Mouse (Mus musculus): ENCODE data around the gene Ccdc66. TPM values are rescaled to one million over a fixed set of nuclear protein-coding genes. Genes with fewer than 3 reads are reported as not detected.

Ccdc66 gene
- polyA plus RNA-seq, 1 experiment from 2014 or later: 8.0 TPM

- Histone ChIP-seq H3K4me3 (ENCODE audit: control insufficient read depth in 1 of 2, insufficient read depth in 1 of 2, low read depth in 1 of 2, low read length in 2 of 2) (no peak overlapping the region), H3K36me3 (ENCODE audit: control insufficient read depth, insufficient read depth, low read length) (peaks cover 85% of the 10 kb centered on the region), H3K4me2 (ENCODE audit: low read length) (no peak overlapping the region), H3K9ac (ENCODE audit: low read length) (no peak overlapping the region), H3K4me1 (ENCODE audit: control insufficient read depth in 2 of 2, insufficient read depth in 2 of 2, low read length in 2 of 2) (no peaks in the 10 kb centered on the region), H3K27me3 (ENCODE audit: control insufficient read depth, insufficient read depth, low read length) (no peaks in the 10 kb centered on the region), H3K9me3 (ENCODE audit: control insufficient read depth, low read length) (no peaks in the 10 kb centered on the region), H3K27ac (replicated peaks in 1 of 2; ENCODE audit: control insufficient read depth in 1 of 2, insufficient read depth in 1 of 2, low read depth in 2 of 2, low read length in 2 of 2) (no peak overlapping the region)
- ATAC-seq (ENCODE audit: insufficient number of reproducible peaks, insufficient read depth, low FRiP score, low read depth): no peak
- 94% methylated on average over 5 of the region's 5 CpGs for WGBS
Measured at GRCm38 (mm10) chr14:27491399-27491798, 16.9 kb downstream of the Ccdc66 start.

GRCm38 (mm10) chr14:27446963-27447362, 61.3 kb downstream of the Ccdc66 start:
- WGBS: 61% methylated on average over 4 of the region's 4 CpGs
- no peak overlapping the region for H3K9ac ChIP-seq (ENCODE audit: low read length)
- no peaks in the 10 kb centered on the region for H3K9me3 ChIP-seq (ENCODE audit: control insufficient read depth, low read length)
- no peak overlapping the region for H3K4me3 ChIP-seq (ENCODE audit: control insufficient read depth in 1 of 2, insufficient read depth in 1 of 2, low read depth in 1 of 2, low read length in 2 of 2)
- H3K27me3 ChIP-seq (ENCODE audit: control insufficient read depth, insufficient read depth, low read length): no peaks in the 10 kb centered on the region
- peaks cover 0 to 4% of the 10 kb centered on the region in 2 experiments; a peak in 1 of 4 replicates for H3K4me1 ChIP-seq (ENCODE audit: control insufficient read depth in 2 of 2, insufficient read depth in 2 of 2, low read length in 2 of 2)
- H3K4me2 ChIP-seq (ENCODE audit: low read length): no peak overlapping the region
- peaks cover 75% of the 10 kb centered on the region for H3K36me3 ChIP-seq (ENCODE audit: control insufficient read depth, insufficient read depth, low read length)
- no peak overlapping the region for H3K27ac ChIP-seq (replicated peaks in 1 of 2; ENCODE audit: control insufficient read depth in 1 of 2, insufficient read depth in 1 of 2, low read depth in 2 of 2, low read length in 2 of 2)
- no peak for ATAC-seq (ENCODE audit: insufficient number of reproducible peaks, insufficient read depth, low FRiP score, low read depth)

GRCm38 (mm10) chr14:27444851-27445281, 63.4 kb downstream of the Ccdc66 start:
- H3K36me3 ChIP-seq (ENCODE audit: control insufficient read depth, insufficient read depth, low read length): peaks cover 76% of the 10 kb centered on the region

GRCm38 (mm10) chr14:27440921-27441320, 67.3 kb downstream of the Ccdc66 start:
- Histone ChIP-seq H3K4me1 (ENCODE audit: control insufficient read depth in 2 of 2, insufficient read depth in 2 of 2, low read length in 2 of 2) (no peaks in the 10 kb centered on the region), H3K36me3 (ENCODE audit: control insufficient read depth, insufficient read depth, low read length) (peaks cover 47% of the 10 kb centered on the region), H3K27ac (replicated peaks in 1 of 2; ENCODE audit: control insufficient read depth in 1 of 2, insufficient read depth in 1 of 2, low read depth in 2 of 2, low read length in 2 of 2) (no peak overlapping the region)

More at GRCm38 (mm10) chr14:27444851-27445281, 63.4 kb downstream of the Ccdc66 start:
- Histone ChIP-seq H3K27me3 (ENCODE audit: control insufficient read depth, insufficient read depth, low read length) (no peaks in the 10 kb centered on the region), H3K9me3 (ENCODE audit: control insufficient read depth, low read length) (no peaks in the 10 kb centered on the region), H3K27ac (replicated peaks in 1 of 2; ENCODE audit: control insufficient read depth in 1 of 2, insufficient read depth in 1 of 2, low read depth in 2 of 2, low read length in 2 of 2) (no peak overlapping the region), H3K4me1 (ENCODE audit: control insufficient read depth in 2 of 2, insufficient read depth in 2 of 2, low read length in 2 of 2) (peaks cover 0 to 4% of the 10 kb centered on the region in 2 experiments; a peak in 1 of 4 replicates), H3K4me2 (ENCODE audit: low read length) (no peak overlapping the region), H3K9ac (ENCODE audit: low read length) (no peak overlapping the region), H3K4me3 (ENCODE audit: control insufficient read depth in 1 of 2, insufficient read depth in 1 of 2, low read depth in 1 of 2, low read length in 2 of 2) (no peak overlapping the region)
- WGBS: 99% methylated on average over 2 of the region's 2 CpGs
- no peak for ATAC-seq (ENCODE audit: insufficient number of reproducible peaks, insufficient read depth, low FRiP score, low read depth)

DNA sequence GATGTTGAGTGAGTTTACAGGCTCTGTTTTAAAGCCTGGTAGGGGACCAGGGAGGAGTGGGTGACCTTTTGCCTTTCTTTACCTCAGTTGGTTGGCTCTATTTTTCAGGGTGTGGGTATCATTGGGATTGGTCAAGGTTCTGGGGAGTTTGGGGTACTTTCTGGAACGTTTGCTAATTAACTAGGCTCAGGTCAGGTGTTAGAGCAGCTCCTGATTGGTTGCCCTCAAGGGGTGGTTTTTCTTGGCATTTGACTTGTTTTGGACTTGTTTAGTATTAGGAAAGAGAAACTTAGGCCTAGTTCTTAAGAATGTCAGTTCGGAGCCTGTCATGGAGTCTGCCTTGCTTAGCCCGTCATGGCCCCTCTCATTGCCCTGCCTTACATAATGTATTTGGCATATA, 71.4 kb downstream of the Ccdc66 start:
- no peaks in the 10 kb centered on the region for H3K4me1 ChIP-seq (ENCODE audit: control insufficient read depth in 2 of 2, insufficient read depth in 2 of 2, low read length in 2 of 2)
- no peak for ATAC-seq (ENCODE audit: insufficient number of reproducible peaks, insufficient read depth, low FRiP score, low read depth)
- no peak overlapping the region for H3K27ac ChIP-seq (replicated peaks in 1 of 2; ENCODE audit: control insufficient read depth in 1 of 2, insufficient read depth in 1 of 2, low read depth in 2 of 2, low read length in 2 of 2)
- H3K9ac ChIP-seq (ENCODE audit: low read length): no peak overlapping the region
- no peak overlapping the region for H3K4me2 ChIP-seq (ENCODE audit: low read length)
- H3K36me3 ChIP-seq (ENCODE audit: control insufficient read depth, insufficient read depth, low read length): peaks cover 28% of the 10 kb centered on the region
- no peaks in the 10 kb centered on the region for H3K27me3 ChIP-seq (ENCODE audit: control insufficient read depth, insufficient read depth, low read length)
- no peak overlapping the region for H3K4me3 ChIP-seq (ENCODE audit: control insufficient read depth in 1 of 2, insufficient read depth in 1 of 2, low read depth in 1 of 2, low read length in 2 of 2)
- WGBS: 84% methylated on average over 3 of the region's 3 CpGs
- peaks cover 3% of the 10 kb centered on the region; the same call in 1 of the 2 replicates for H3K9me3 ChIP-seq (ENCODE audit: control insufficient read depth, low read length)

More at GRCm38 (mm10) chr14:27440921-27441320, 67.3 kb downstream of the Ccdc66 start:
- ATAC-seq (ENCODE audit: insufficient number of reproducible peaks, insufficient read depth, low FRiP score, low read depth): no peak
- H3K4me3 ChIP-seq (ENCODE audit: control insufficient read depth in 1 of 2, insufficient read depth in 1 of 2, low read depth in 1 of 2, low read length in 2 of 2): no peak overlapping the region
- H3K9ac ChIP-seq (ENCODE audit: low read length): no peak overlapping the region
- no peaks in the 10 kb centered on the region for H3K9me3 ChIP-seq (ENCODE audit: control insufficient read depth, low read length)
- H3K27me3 ChIP-seq (ENCODE audit: control insufficient read depth, insufficient read depth, low read length): no peaks in the 10 kb centered on the region
- no peak overlapping the region for H3K4me2 ChIP-seq (ENCODE audit: low read length)

DNA sequence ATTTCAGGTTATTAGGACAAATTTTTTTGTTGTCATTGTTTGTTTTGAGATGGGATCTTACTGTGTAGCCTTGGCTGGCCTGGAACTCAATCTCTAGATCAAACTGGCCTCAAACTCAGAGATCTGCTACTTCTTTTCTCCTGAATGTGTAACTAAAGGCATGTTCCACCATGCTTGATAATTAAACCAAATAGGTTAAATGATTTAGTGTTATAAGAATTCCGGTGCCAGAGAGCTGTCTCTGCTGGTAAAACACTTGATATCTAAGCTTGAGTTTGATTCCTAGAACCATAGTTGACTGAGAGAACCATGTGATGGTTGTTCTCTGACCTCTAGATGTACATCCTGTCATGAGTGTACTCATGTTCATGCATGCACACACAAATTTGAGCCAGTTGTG, 72.1 kb downstream of the Ccdc66 start:
- 96% methylated on average over 1 of the region's 1 CpGs for WGBS
- Histone ChIP-seq H3K9me3 (ENCODE audit: control insufficient read depth, low read length) (peaks cover 3% of the 10 kb centered on the region; the same call in 1 of the 2 replicates), H3K4me2 (ENCODE audit: low read length) (no peak overlapping the region), H3K4me3 (ENCODE audit: control insufficient read depth in 1 of 2, insufficient read depth in 1 of 2, low read depth in 1 of 2, low read length in 2 of 2) (no peak overlapping the region), H3K27me3 (ENCODE audit: control insufficient read depth, insufficient read depth, low read length) (no peaks in the 10 kb centered on the region), H3K27ac (replicated peaks in 1 of 2; ENCODE audit: control insufficient read depth in 1 of 2, insufficient read depth in 1 of 2, low read depth in 2 of 2, low read length in 2 of 2) (no peak overlapping the region), H3K4me1 (ENCODE audit: control insufficient read depth in 2 of 2, insufficient read depth in 2 of 2, low read length in 2 of 2) (no peaks in the 10 kb centered on the region; a peak in 1 of 4 replicates), H3K9ac (ENCODE audit: low read length) (no peak overlapping the region), H3K36me3 (ENCODE audit: control insufficient read depth, insufficient read depth, low read length) (peaks cover 30% of the 10 kb centered on the region)
- ATAC-seq (ENCODE audit: insufficient number of reproducible peaks, insufficient read depth, low FRiP score, low read depth): no peak

GRCm38 (mm10) chr14:27432064-27432463, 76.2 kb downstream of the Ccdc66 start:
- Histone ChIP-seq H3K4me2 (ENCODE audit: low read length) (no peak overlapping the region), H3K4me1 (ENCODE audit: control insufficient read depth in 2 of 2, insufficient read depth in 2 of 2, low read length in 2 of 2) (peaks cover 2 to 3% of the 10 kb centered on the region in 2 experiments; a peak in 2 of 4 replicates), H3K4me3 (ENCODE audit: control insufficient read depth in 1 of 2, insufficient read depth in 1 of 2, low read depth in 1 of 2, low read length in 2 of 2) (no peak overlapping the region), H3K27ac (replicated peaks in 1 of 2; ENCODE audit: control insufficient read depth in 1 of 2, insufficient read depth in 1 of 2, low read depth in 2 of 2, low read length in 2 of 2) (no peak overlapping the region), H3K9ac (ENCODE audit: low read length) (no peak overlapping the region), H3K36me3 (ENCODE audit: control insufficient read depth, insufficient read depth, low read length) (peaks cover 20% of the 10 kb centered on the region), H3K9me3 (ENCODE audit: control insufficient read depth, low read length) (peaks cover 12% of the 10 kb centered on the region), H3K27me3 (ENCODE audit: control insufficient read depth, insufficient read depth, low read length) (no peaks in the 10 kb centered on the region)
- WGBS: 99% methylated on average over 2 of the region's 2 CpGs
- no peak for ATAC-seq (ENCODE audit: insufficient number of reproducible peaks, insufficient read depth, low FRiP score, low read depth)

Data from heart, embryonic 14.5 days (tissue).